Mouse (Mus musculus) heart, adult 2 months (tissue): ENCODE measurements around the gene Lce3e. TPM values are rescaled to one million over a fixed set of nuclear protein-coding genes. Genes with fewer than 3 reads are reported as not detected.

ENCODE experiments used
- DNase-seq, 2 experiments: peaks; one replicate each; pipeline ENCODE4 v3.0.0; 2021
- H3K27ac ChIP-seq: fragments of 200-600 bp; 2 replicates; pipeline ENCODE4 v1.8.1; 2022
- H3K27me3 ChIP-seq: fragments of 200-500 bp; 2 replicates; pipeline ENCODE4 v1.6.1; 2012; ENCODE audit warnings: mild to moderate bottlenecking, low read length, inconsistent platforms, mixed read lengths; ENCODE audit not compliant: control insufficient read depth, insufficient read depth
- H3K36me3 ChIP-seq: fragments of 200-500 bp; 2 replicates; pipeline ENCODE4 v1.6.1; 2012; ENCODE audit warnings: low read length, inconsistent platforms; ENCODE audit not compliant: control insufficient read depth, insufficient read depth
- H3K4me1 ChIP-seq: fragments of 200-500 bp; 2 replicates; pipeline ENCODE4 v1.6.1; 2011; ENCODE audit warnings: low read length; ENCODE audit not compliant: control insufficient read depth, insufficient read depth
- H3K4me3 ChIP-seq: fragments of 200-600 bp; 2 replicates; pipeline ENCODE4 v1.8.1; 2022
- H3K79me2 ChIP-seq: fragments of 200-500 bp; replicated peaks from 2 replicates; pipeline ENCODE4 v1.6.1; 2012; ENCODE audit warnings: mild to moderate bottlenecking, inconsistent platforms, low read length, moderate library complexity, mixed read lengths; ENCODE audit not compliant: control insufficient read depth, insufficient read depth
- H3K9ac ChIP-seq: fragments of 200-500 bp; 2 replicates; pipeline ENCODE4 v1.6.1; 2012; ENCODE audit warnings: low read depth, mild to moderate bottlenecking, control low read depth, inconsistent platforms, low read length, mixed read lengths
- CTCF ChIP-seq: fragments of 200-600 bp; IDR thresholded peaks from 2 replicates; pipeline ENCODE4 v1.8.1; 2022; ENCODE audit warnings: antibody characterized with exemption, mild to moderate bottlenecking, moderate library complexity
- EP300 ChIP-seq: fragments of 200-500 bp; IDR thresholded peaks from 2 replicates; pipeline ENCODE4 v1.6.1; 2011; ENCODE audit warnings: low read depth, low read length, control low read depth; ENCODE audit not compliant: insufficient read depth
- POLR2A ChIP-seq: fragments of 200-500 bp; IDR thresholded peaks from 2 replicates; pipeline ENCODE4 v1.6.1; 2011; ENCODE audit warnings: mild to moderate bottlenecking, low read depth, low read length, control low read depth; ENCODE audit not compliant: insufficient read depth
- WGBS: fragments of 180-500 bp; shearing (Covaris S2); methylation state at CpG from one replicate; pipeline ENCODE4 v1.1.7; 2018; 5-methylcytosine and 5-hydroxymethylcytosine counted together
- intact Hi-C: fragments of 180-260 bp; cut with DNase I; formaldehyde crosslinking; loops from one replicate; pipeline ENCODE4 v1.15.1; 2025
- long read RNA-seq: library from polyadenylated mRNA; stranded (forward); transcript quantifications from one replicate; pipeline ENCODE4 v2.0.0, GENCODE M21; 2021
- polyA plus RNA-seq: library from polyadenylated mRNA; depleted of rRNA; stranded (reverse); fragments of >200 nt; gene quantifications from 2 replicates; pipeline ENCODE4 v1.2.3, GENCODE M21; 2012; rRNA removed
- total RNA-seq, 2 experiments: library from RNA; stranded (reverse); gene quantifications; 2 replicates each; pipeline ENCODE4 v1.2.3; 2021

Gene Lce3e
- total RNA-seq (not detected), polyA plus RNA-seq (not detected in 2 replicates)
- long read RNA-seq = 0 reads

GRCm38 (mm10) chr3:92966761-92967160 lies at the start of gene Lce3e:
Lce3e (plus strand) TSS chr3:92967061.
- H3K27ac ChIP-seq = no peak within 1 kb of the TSS
- H3K4me1 ChIP-seq = no peaks in the 10 kb centered on the region
- H3K79me2 ChIP-seq = no peaks in the 10 kb centered on the region
- H3K9ac ChIP-seq = no peak within 1 kb of the TSS
- no peak for TF ChIP-seq EP300
- TF ChIP-seq CTCF = no peak
- TF ChIP-seq POLR2A = no peak
- DNase-seq = no peak
- intact Hi-C loops = no loop called here
- 80% methylated on average over 2 of the region's 2 CpGs for WGBS
- no peak within 1 kb of the TSS for H3K4me3 ChIP-seq
- no peaks in the 10 kb centered on the region for H3K27me3 ChIP-seq
- no peaks in the 10 kb centered on the region for H3K36me3 ChIP-seq

- no peak overlapping the region for H3K27ac ChIP-seq
- no peaks in the 10 kb centered on the region for H3K27me3 ChIP-seq
- no peaks in the 10 kb centered on the region for H3K36me3 ChIP-seq
- WGBS = 48% methylated on average over 4 of the region's 4 CpGs
- H3K79me2 ChIP-seq = no peaks in the 10 kb centered on the region
- H3K4me3 ChIP-seq = no peak overlapping the region
- no peak overlapping the region for H3K9ac ChIP-seq
- H3K4me1 ChIP-seq = no peaks in the 10 kb centered on the region
- TF ChIP-seq CTCF (peak; percentile 32), EP300 (no peak), POLR2A (no peak)
- DNase-seq = no peak
- intact Hi-C loops = no loop called here
These were observed 46.5 kb upstream of the Lce3e start for GRCm38 (mm10) chr3:92920364-92920763.

GRCm38 (mm10) chr3:92926130-92926529 lies 40.7 kb upstream of the Lce3e start, which contains the start of gene Lce3a:
Lce3a (minus strand) TSS chr3:92926230.
- intact Hi-C loops = no loop called here
- H3K27me3 ChIP-seq = no peaks in the 10 kb centered on the region
- 37% methylated on average over 2 of the region's 2 CpGs for WGBS
- DNase-seq = no peak
- H3K27ac ChIP-seq = no peak within 1 kb of the TSS
- TF ChIP-seq CTCF (no peak), POLR2A (no peak), EP300 (no peak)
- no peak within 1 kb of the TSS for H3K9ac ChIP-seq
- H3K4me1 ChIP-seq = no peaks in the 10 kb centered on the region
- no peaks in the 10 kb centered on the region for H3K79me2 ChIP-seq
- H3K4me3 ChIP-seq = no peak within 1 kb of the TSS
- H3K36me3 ChIP-seq = no peaks in the 10 kb centered on the region

GRCm38 (mm10) chr3:92932679-92933078 lies 34.2 kb upstream of the Lce3e start, which contains the start of gene Lce3b:
Lce3b (plus strand) TSS chr3:92932979.
- TF ChIP-seq POLR2A = no peak
- TF ChIP-seq EP300 = no peak
- TF ChIP-seq CTCF = no peak
- no peaks in the 10 kb centered on the region for H3K27me3 ChIP-seq
- no peaks in the 10 kb centered on the region for H3K4me1 ChIP-seq
- H3K27ac ChIP-seq = no peak within 1 kb of the TSS
- H3K79me2 ChIP-seq = no peaks in the 10 kb centered on the region
- 58% methylated on average over 2 of the region's 2 CpGs for WGBS
- intact Hi-C loops = no loop called here
- H3K4me3 ChIP-seq = no peak within 1 kb of the TSS
- H3K36me3 ChIP-seq = no peaks in the 10 kb centered on the region
- DNase-seq = no peak
- no peak within 1 kb of the TSS for H3K9ac ChIP-seq

- H3K4me1 ChIP-seq = no peaks in the 10 kb centered on the region
- no peak within 1 kb of the TSS for H3K9ac ChIP-seq
- intact Hi-C loops = no loop called here
- TF ChIP-seq CTCF (no peak), POLR2A (no peak), EP300 (no peak)
- H3K36me3 ChIP-seq = no peaks in the 10 kb centered on the region
- WGBS = 81% methylated on average over 1 of the region's 1 CpGs
- no peak within 1 kb of the TSS for H3K27ac ChIP-seq
- no peak within 1 kb of the TSS for H3K4me3 ChIP-seq
- H3K79me2 ChIP-seq = no peaks in the 10 kb centered on the region
- H3K27me3 ChIP-seq = no peaks in the 10 kb centered on the region
- DNase-seq = no peak
These were observed 22.7 kb upstream of the Lce3e start, which contains the start of gene Lce3c for GRCm38 (mm10) chr3:92944186-92944585. Lce3c (plus strand) TSS chr3:92944486.

DNA sequence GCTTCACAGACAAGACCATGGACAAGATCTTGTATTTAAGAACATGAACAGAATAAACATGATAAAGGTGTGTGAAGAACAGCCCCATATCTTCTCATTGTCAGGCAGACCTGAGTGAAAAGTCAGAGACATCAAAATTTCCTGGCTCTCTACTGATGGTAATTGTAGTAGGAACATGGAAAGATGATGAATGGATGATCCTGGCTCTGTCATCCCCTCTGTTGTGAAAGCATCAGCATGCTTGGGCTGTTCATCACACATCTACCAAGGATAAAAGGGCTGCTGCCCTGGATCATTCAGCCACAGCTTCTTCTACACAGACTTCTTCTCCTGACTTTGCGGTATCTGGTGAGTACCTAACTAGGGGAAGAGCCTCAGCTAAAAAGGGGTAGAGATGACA lies 9.8 kb upstream of the Lce3e start, which contains the start of gene Lce3d:
Gene Lce3d, plus strand, starts transcription at position 301 of the 400 bp plus-strand sequence.
- Histone ChIP-seq H3K9ac (no peak within 1 kb of the TSS), H3K27ac (no peak within 1 kb of the TSS), H3K4me1 (no peaks in the 10 kb centered on the region), H3K27me3 (no peaks in the 10 kb centered on the region), H3K4me3 (no peak within 1 kb of the TSS), H3K79me2 (no peaks in the 10 kb centered on the region), H3K36me3 (no peaks in the 10 kb centered on the region)
- TF ChIP-seq EP300 (no peak), CTCF (no peak), POLR2A (no peak)
- intact Hi-C loops = no loop called here
- WGBS = 85% methylated on average over 1 of the region's 1 CpGs
- DNase-seq = no peak
